Mouse (Mus musculus) small intestine, adult 2 months (tissue): Measurements from ENCODE around the gene Vmn1r178.
"Not testable (repeated sequence)": the region's sequence is repeated elsewhere in the genome, so short reads cannot be mapped to it uniquely, and the experiment has no call there.

Experiments
- CTCF ChIP-seq: fragments of 200-500 bp; IDR thresholded peaks from 2 replicates; pipeline ENCODE4 v1.5.1; 2012; ENCODE audit warnings: low read depth, mild to moderate bottlenecking, control low read depth, inconsistent platforms, low read length, moderate library complexity, mixed read lengths; ENCODE audit not compliant: insufficient replicate concordance, insufficient read length; ENCODE audit errors: extremely low read depth
- POLR2A ChIP-seq: fragments of 200-500 bp; IDR thresholded peaks from 2 replicates; pipeline ENCODE4 v1.6.1; 2012; ENCODE audit warnings: low read depth, mild to moderate bottlenecking, control low read depth, inconsistent platforms, low read length, moderate library complexity

GRCm38 (mm10) chr7:23866349-23866748 lies 25.5 kb upstream of the Vmn1r178 start, which contains the start of gene Vmn1r177:
- TF ChIP-seq CTCF, POLR2A: not testable (repeated sequence)
